Mouse (Mus musculus) lung, adult 18-20 months (tissue): Measurements from ENCODE around the gene Vinac1.

ENCODE experiments used
- DNase-seq, 2 experiments: peaks; one replicate each; pipeline ENCODE4 v3.0.0; 2022; ENCODE audit warnings: mixed read lengths in 2 of 2

The Vinac1 gene

DNA sequence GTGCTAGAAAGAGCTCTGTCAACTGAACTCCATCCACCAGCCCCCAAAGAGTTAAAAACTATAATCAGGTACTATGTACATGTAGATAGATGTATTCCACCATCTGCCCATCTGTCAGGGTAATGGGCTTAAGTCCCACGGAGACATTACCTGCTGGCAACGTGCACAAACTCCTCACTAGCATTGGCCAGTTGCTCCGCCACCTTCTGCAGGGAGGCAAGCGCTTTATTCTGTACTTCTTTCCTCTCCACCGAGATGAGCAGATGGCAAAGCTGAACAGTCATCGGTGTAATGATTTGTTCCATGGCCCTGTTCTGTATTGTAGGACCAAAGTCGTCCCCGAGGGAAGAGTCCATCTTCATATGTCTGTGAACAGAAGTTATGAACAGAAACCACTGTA, at the start of gene Vinac1:
TSS of gene Vinac1 (minus strand) at position 362 of the 400 bp plus-strand sequence.
- DNase-seq, result no peak

GRCm38 (mm10) chr2:129093926-129094724, 46.2 kb upstream of the Vinac1 start:
- DNase-seq, result peak; percentile 11 to 33

- no peak for DNase-seq
Measured at GRCm38 (mm10) chr2:129092810-129093209, 44.8 kb upstream of the Vinac1 start.

GRCm38 (mm10) chr2:129090370-129090769, 42.4 kb upstream of the Vinac1 start:
- DNase-seq, result no peak

DNA sequence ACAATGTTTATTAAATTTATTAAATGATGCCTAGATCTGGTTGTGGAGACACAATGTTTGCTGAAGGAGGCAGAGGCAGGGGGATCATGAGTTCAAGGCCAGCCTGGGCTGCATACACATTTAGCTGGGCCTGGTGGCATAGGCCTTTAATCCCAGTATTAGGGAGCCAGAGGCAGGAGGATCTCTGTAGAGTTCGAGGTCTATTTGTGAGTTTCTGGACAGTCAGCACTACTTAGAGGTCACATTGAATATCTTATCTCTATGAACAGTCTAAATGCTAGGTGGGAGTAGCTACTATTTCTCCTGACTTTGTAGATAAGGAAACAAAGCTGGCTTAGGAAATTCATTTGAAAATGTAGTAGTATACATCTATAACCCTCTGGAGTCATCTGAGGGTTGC, 39.5 kb upstream of the Vinac1 start:
- DNase-seq, result no peak

DNA sequence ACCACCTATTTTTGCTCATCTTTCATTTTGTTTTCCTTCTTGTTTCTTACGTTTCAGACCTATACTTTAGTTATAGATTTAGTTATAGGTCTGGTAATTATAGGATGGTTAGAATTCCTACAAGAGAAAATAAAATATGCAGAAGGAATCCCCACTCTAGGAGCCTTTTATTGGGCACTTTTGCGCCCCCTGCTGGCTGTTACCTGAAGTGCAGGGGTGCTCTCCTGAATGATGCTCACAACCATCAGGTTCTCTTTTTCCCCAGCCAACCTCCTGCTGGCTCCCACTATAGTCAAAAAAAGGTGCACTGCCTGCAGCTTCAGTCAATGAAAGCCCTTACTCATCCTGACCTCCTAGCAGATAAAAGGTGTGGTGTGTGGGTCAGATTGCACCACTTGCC, 37.0 kb upstream of the Vinac1 start:
- no peak for DNase-seq

GRCm38 (mm10) chr2:129083514-129083913, 35.5 kb upstream of the Vinac1 start:
- DNase-seq, result no peak

DNA sequence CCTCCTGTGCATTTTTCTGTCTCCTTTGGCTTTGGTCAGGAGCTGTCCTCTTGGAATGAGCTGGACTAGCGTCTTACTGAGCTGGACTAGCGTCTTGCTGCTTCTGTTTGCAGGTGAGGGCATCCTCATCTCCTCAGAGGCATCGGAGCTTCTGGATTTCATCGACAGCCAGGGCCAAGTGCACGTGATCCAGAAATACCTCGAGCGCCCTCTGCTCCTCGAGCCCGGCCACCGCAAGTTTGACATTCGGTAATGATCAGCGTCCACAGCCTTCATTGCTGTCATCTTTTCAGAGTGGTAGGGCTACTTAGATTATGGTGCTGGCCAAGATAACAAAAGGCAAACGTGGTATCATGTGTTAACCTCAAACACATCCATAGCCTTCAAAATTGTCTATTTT, 33.1 kb upstream of the Vinac1 start:
- no peak for DNase-seq

DNA sequence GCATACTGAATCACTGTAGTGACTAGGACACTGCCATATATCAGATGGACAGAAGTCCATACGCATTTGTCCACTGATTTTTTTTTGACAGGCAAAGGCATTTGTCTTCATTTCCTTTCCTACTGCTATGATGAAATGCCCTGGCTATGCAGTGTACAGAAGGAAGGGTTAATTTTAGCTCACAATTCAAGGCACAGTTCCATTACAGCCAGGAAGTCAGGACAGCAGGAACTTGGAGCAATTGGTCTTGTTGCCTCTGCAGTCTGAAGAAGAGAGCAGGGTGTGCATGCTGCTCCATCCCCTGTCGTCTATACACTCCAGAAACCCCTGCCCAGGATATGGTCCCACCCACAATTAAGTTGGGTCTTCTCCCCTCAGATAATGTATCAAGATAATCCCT, 31.2 kb upstream of the Vinac1 start:
- no peak for DNase-seq

DNA sequence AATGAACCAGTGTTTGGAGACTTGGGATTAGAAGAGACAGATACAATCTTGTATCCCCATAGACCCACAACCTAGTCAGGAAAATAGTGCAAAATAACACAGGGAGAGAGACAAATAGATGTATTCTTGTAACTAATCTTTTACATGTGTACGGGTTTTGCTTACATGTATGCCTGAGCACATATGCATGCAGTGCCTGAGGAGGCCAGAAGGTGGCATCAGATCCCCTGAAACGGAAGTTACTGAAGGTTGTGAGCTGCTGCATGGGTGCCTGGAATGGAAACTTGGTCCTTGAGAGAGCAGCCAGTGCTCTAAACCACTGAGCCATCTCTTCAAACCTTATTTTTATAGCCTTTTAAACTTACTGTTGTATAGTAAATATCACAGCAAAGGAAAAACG, 30.3 kb upstream of the Vinac1 start:
- no peak for DNase-seq

GRCm38 (mm10) chr2:129070296-129070695, 22.3 kb upstream of the Vinac1 start:
- DNase-seq, result no peak

- DNase-seq, result peak; percentile 54 to 67
Measured at GRCm38 (mm10) chr2:129066326-129066725, 18.4 kb upstream of the Vinac1 start.

DNA sequence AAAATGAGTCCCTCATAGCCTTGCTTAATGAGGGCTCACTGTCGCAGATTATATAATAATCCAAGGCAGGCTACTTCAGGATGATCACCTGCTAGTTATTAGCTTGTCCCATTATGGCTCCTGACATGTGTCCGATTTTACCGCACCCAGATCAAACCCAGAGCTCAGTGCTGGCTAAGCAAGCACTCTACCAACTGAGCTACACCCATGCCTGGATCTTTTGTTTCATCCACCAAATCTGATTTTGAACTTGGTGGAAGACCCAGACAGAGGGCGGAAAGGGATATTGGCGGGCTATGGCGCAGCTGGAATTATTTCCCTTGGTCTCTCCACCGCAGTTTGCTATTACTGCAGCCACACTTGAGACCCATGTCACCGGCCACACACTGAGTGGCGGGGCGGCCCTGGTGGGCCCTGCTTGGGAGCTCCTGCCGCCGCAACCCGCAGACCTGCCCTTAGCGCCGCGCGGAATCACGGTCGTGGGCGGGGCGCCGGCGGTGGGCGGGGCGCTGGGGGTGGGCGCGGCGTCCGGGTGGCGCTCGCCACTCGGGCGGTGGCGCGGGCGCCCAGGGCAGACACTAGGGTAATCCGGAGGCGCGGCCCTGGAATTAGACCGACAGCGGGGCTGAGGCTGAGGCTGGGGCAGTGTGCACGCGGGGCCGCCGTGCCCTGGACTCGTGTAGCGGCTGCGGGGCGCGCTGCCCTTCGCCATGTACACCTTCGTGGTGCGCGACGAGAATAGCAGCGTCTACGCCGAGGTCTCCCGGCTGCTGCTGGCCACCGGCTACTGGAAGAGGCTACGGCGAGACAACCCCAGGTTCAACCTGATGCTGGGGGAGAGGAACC, 17.7 kb upstream of the Vinac1 start, which contains the start of gene Ttl:
TSS of gene Ttl (plus strand) at position 506 of the 846 bp plus-strand sequence.
- DNase-seq, result peak; percentile 77 to 81

DNA sequence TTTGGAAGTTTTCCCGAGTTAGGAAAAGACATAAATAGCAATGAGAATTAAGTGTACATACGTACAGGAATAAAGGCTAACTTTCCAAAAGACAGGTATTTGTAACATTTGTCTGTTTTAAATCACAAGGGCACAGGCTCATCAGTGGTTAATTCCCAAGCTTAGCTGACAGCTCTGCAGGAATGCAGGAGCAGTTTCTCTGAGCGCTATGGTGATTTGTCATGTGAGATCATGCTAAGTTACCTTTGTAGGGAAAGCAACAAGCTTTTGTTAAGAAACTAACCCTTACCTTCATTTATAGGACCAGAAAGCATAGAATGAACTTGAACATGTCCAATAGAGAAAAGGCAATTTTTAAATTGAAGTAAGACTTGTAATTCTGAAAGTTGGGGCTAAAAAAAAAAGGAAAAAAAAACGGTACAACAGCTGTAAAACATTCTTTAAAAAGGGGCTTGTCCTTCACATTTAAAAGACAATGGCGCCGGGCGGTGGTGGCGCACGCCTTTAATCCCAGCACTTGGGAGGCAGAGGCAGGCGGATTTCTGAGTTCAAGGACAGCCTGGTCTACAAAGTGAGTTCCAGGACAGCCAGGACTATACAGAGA, 13.6 kb upstream of the Vinac1 start:
- DNase-seq, result no peak

GRCm38 (mm10) chr2:129057920-129058361, 10.0 kb upstream of the Vinac1 start:
- no peak for DNase-seq

GRCm38 (mm10) chr2:129057256-129057655, 9.3 kb upstream of the Vinac1 start:
- DNase-seq, result no peak

DNA sequence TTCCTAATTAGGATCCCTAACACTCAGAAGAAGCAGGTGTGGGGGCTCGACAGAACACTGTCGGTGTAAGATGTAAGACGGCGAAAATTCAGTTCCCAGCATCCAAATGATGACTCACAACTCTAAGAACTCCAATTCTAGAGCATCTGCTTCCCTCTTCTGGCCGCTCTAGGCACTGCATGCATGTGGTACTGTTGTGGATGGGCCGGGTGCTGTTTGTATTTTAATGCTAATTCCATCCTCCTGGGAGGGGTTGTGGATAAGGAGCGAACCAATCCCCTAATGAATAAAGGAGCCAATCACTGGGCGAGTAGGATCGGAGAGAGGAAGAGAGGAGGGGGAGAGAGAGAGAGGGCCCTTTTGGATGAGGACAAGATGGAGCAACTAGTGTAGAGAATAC, 8.6 kb upstream of the Vinac1 start:
- peak in 1 of 2 experiments; percentile 5 for DNase-seq

DNA sequence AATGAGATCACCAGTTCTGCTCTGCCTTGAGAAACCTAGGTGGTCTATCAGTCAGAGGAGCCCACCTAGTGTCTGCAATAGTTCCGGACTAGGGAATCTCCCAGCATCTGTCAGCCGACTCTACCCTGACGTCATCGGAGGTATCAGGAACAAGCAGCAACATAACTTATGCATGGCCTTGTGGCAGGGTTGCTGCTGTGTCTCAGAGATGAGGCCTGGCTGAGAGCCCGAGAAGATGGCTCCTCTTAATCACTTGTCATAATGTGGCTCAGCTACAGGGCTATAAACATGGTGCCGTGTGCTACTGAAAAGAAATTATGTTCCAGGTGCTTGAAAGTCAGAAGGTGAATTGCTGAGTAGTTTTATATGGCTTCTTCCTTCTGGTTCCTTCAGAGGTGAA, 7.8 kb upstream of the Vinac1 start:
- no peak for DNase-seq

GRCm38 (mm10) chr2:129052451-129052983, 4.5 kb upstream of the Vinac1 start:
- DNase-seq, result no peak

DNA sequence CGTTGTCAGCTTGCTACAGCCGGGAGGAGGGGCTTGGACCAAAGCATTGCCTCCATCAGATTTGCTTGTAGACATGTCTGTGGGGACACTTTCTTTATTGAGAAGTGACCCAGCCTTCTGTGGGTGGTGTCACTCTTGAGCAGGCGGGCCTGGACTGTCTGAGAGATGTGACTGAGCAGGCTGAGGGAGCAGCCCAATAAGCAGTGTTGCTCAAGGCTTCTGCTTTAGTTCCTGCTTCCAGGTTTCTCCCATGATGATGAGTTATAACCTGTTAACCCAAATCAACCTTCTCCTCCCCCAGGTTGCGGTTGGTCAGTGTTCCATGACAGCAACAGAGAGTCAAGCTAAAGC, 1.2 kb downstream of the Vinac1 start:
- no peak for DNase-seq

DNA sequence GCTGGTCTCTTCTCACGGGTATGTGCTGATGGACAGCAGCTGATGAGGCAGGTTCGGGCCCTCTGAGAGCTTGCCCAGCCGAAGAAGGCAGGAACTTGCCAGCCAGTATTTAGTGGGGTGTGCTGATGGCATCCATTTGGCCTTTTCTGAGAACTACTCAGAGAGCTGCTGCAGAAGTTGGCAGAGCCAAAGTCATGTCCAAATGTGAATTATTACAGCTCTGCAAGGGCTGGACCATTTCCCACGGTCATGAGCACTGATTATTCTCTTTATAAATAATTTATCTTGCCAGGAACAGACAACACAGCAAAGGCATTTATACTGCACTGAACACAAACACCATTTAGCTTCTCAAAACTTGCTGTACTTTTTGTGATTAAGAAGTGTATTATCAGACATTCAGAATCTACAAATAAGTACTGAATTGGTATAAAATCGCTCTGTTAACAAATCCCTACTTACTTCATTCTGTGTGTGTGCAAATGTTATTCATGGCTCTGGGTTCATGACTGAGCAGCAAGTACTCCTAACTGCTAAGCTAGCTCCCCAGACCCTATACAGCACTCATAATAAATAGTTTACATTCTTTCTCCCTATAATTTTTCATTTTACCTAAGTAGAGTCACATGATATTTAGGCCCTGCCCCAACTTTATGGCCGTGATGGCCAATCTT, 1.7 kb downstream of the Vinac1 start:
- peak in 1 of 2 experiments; percentile 15 for DNase-seq

- DNase-seq, result no peak
Measured at GRCm38 (mm10) chr2:129040567-129040966, 7.4 kb downstream of the Vinac1 start.
